Mouse (Mus musculus) Muller cell, postnatal 12 days (primary cell): ENCODE data around the gene Zer1.

ENCODE experiments used
- DNase-seq: peaks from one replicate; pipeline ENCODE4 v3.0.0-alpha.2; 2015; ENCODE audit errors: inconsistent ontology term

Zer1 gene

GRCm38 (mm10) chr2:30051992-30052761 lies 72.2 kb downstream of the Zer1 start:
- no peak for DNase-seq

GRCm38 (mm10) chr2:30049831-30050230 lies 74.6 kb downstream of the Zer1 start:
- DNase-seq = no peak

GRCm38 (mm10) chr2:30048699-30049388 lies 75.5 kb downstream of the Zer1 start, which contains the start of gene Wdr34:
Gene Wdr34 (minus strand): TSS chr2:30048881.
- peak; percentile 99 for DNase-seq

- no peak for DNase-seq
Observed at GRCm38 (mm10) chr2:30048101-30048501, 76.3 kb downstream of the Zer1 start.
